Mouse (Mus musculus): ENCODE measurements around the gene Ecel1.

Gene Ecel1

DNA sequence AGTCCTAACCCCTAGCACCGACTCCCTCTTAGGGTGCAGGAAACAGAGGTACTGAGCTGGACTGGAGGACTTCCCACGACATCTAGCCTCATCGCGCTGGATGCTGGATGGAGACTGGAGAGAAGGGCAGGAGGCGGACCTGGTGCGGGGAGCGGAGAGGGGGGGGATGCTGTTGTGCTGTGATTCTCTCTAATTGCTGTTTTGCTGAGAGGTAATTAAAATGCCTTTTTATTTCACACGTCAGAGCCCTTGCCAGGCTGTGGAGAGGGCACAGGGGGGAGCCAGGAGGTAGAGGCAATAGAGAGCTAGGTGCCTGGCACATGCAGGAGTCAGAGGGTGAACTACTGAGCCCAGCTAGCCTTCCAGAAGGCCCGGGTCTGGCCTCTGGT, 8.5 kb upstream of the Ecel1 start:
- no peak for DNase-seq

DNA sequence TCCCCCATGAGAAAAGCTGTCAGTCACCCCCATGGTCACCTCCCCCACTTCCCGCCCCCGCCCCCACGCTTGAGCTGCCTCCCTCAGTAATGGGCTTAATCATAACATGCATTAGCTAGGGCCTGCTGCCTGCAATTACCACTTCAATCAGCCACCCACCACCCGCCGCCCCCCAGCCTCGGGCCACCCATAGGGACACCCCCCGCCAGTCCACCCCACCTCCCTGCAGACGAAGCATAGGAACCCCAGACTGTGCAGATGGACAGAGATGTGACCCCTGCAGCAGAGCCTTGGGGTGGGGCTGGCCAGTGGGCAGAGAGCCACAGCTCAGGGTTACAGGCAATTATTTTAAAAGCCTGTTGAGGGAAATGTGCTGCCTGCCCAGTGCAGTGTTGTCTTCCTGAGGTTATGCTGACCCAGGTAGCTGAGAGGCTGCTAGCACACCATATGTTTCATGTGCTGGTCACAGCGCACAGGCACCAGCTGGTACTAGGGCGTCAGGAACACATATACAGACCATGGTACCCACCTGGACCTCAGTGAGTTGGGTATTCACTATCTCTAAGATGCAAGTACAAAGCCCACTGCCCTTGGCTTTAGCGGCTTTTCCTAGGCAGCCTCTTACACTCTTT, 8.0 kb upstream of the Ecel1 start:
- DNase-seq = no peak

DNA sequence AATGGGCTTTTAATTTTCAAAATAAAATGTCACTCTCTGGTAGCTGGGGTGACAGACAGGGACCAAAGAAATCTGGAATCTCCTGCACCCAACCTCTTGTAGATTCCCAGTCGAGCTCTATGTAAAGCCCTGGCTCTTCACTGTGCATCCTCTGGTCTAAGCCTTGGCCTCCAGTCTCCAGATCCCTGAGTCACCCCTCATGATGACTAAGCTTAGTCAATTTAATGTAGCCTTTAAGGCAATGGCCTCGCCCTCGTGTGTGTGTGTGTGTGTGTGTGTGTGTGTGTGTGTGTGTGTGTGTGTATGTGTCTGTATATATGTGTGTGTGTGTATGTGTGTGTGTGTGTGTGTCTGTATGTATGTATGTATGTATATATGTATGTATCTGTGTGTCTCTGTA, 3.1 kb upstream of the Ecel1 start:
- DNase-seq = no peak

DNA sequence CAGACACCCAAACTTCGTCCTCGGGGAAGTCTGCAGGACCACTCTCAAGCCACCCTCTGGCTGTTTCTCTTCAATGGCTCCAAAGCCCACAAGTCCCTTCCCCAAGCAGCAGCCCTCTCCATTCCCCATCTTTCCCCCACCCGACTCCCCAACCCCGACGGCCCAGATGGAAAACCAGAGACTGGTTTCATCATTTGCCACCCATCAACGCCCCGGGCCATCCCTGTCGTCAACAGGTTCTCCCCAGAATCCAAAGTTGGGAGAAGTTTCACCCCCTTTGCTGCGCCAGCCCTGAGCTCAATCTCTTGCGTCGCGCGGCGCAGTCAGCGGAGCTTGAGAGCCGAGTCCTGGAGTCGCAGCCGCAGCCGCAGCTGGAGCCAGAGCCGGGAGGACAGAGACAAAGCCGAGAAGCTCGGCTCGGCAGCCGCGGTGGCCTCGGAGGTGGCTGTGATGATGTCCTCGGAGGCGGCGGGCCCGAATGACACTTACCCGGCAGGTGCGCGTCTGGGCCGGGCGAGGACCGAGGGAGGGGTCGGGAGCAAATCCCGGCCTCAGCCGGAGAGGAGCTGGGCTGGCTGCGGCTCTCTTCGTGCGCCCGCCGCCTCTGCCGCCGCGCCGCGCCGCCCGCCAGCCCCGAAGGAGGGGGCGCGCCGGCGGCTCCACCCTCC, 656 bp downstream of the Ecel1 start:
- DNase-seq = no peak

DNA sequence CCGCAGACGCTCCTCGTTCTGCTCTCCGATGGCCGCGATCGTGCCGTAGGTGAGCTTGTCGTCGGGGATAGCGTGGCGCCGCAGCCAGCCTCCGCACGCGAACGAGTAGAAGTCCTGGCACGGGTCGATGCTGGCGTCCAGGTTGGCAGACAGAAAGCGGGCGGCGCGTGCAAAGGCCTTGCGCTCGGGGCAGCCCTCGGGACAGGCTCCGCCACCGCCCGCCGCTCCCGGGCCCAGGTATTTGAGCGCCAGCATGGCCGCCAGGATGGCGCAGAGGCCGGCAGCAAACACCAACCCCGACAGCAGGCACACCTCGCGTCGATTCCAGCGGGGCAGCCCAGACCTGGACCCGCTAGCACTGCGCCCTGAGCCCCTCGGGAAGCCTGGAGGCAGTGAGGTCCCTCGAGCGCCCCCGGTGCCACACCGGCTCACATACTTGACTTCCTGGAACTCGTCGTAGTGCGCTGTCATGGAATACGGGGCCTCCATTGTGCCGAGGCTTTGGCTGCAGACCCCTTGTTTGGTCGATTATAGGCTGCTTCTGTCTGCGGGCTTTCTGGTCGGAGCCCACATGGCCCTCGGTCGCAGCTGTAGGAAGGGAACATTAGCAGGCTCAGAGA, 1.7 kb downstream of the Ecel1 start:
- DNase-seq = peak in 1 of 2 experiments; percentile 22

DNA sequence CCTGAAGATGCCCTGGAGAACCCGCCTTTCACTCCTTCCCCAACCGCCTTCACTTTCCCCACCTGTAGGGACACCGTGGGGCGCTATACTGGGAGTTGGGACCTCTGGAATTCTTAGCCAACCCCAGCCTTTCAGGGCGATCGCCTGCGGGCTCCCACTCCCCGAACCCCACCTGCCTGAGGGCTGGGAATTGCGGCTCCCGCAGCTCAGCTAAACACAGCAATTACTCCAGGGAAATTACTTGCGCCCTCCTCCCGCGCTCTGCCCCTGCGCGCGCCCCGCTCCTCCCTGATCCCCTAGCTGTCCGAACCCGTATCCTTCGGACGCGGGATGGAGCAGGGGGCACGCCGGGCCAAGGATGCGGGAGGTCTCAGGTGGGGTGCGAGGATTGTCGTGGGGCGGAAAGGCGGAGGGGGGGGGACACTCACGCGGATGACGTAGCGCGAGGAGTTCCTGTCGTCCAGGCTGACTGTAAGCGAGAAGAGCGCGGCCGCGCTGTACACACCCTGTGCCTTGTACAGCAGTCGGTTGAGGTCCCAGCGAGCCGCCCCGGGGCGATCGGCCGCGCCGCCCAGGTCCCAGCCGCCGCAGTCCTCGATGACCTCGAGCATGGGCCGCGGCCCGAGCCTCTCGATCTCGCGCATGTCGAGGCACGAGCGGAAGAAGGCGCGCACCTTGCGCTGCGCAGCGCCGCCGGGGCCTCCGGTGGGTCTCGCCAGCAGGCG, 2.4 kb downstream of the Ecel1 start:
- no peak for DNase-seq

DNA sequence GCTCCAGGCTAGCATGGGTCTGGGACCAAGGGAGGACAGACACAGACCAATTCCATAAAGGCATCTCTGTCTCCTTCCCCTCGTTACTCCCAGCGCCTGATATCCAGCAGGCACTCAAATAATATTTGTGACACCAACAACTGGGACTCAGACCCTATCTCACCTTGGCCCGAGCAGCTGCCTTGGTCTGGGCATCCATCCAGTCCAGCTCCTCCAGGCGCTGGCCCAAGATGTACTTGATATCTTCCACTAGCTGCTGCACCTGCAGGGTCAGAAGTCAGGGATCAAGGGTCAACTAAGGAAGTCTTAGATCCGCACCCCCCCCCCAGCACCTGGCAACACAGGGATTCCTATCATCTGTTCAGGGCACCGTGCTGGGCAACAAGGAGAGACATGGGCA, 5.0 kb downstream of the Ecel1 start:
- no peak for DNase-seq

DNA sequence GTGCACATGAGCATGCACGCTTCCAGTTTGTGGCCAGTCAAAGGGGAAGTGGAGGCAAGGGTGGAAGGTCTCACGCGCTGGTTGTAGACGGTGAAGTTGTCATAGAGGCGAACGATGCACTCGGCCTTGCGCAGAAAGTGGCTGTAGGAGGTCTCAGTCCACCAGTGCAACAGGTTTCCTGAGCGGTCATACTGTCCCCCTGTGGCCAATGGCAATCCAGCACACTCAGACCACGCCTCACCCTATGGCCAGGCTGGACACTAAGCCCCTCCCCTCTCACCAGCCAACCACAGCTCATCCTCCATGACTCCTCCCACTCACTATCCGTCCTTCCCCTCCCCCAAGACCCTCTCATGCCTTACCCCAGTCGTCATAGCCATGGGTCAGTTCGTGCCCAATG, 6.9 kb downstream of the Ecel1 start:
- no peak for DNase-seq

DNA sequence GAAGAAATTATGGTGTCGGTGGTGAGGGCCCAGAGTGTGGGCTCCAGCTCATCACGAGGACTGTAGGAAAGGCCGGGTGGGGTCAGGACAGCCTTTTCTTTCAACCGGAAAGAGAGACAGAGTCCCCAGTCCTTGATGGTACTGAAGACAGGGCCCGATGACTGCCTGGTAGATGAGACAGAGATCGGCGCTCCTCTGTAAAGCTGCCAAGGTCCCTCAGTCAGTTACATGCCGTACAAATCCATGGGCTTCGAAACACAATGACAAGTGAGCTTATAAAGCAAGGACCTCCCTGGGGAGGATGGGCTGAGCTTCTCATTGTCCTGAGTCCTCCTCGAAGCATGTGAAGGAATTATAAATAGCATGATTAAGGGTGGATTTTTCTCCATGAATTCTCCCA, 13.2 kb downstream of the Ecel1 start:
- no peak for DNase-seq

DNA sequence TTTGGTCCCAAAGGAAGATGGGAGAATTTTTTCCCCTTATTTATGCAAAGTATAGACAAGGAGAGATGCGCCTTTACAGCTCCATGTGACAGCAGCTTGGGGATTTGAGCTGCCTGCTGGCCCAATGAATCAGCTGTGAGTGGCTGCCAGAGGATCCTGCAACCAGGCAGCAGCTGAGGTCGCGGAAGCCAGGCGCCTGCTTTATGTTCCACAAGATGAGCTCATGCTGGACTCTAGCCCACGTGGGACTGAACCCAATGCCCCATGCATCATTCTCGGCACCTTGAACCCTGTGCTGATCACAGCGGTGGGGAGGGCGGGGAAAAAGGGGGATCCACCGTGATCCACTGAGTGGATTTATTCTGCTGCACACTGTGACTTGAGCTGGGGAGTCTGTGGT, 13.9 kb downstream of the Ecel1 start:
- no peak for DNase-seq

DNA sequence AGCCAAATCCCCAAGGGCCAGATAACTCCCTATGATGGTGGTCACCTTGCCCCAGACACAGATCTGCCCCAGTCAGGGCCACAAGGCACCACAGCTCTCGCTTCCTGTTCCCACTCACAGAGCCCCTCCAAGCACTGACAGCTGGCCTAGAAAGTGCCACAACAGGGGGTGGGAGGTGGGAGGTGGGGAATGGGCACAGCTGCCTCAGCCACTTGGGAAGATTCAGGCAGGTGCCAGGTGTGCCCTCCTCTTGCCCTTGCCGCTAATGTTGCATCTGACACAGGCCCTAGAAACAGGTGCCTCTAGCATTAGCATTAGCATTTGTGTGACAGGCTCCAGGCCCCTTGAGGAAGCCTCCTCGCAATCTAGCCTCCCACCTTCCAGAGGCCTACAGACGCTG, 14.8 kb downstream of the Ecel1 start:
- no peak for DNase-seq

DNA sequence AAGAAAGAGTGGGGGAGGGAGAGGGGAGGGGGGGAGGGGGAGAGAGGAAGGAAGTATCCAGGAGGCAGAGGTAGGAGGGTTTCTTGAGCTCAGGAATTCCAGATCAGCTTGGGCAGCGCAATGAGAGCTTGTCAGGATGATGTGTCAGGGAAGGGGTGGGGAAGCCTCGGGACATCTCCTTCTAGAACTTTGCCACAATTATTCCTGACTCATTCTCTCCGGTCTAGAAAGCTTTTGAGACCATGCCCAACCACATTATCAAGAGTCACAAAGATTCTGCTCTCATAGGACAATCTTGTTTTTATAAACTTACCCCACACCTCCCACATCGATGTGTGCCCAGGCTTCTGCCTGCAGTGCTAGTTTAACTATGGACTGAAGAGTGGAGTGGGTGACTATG, 24.5 kb downstream of the Ecel1 start:
- no peak for DNase-seq

DNA sequence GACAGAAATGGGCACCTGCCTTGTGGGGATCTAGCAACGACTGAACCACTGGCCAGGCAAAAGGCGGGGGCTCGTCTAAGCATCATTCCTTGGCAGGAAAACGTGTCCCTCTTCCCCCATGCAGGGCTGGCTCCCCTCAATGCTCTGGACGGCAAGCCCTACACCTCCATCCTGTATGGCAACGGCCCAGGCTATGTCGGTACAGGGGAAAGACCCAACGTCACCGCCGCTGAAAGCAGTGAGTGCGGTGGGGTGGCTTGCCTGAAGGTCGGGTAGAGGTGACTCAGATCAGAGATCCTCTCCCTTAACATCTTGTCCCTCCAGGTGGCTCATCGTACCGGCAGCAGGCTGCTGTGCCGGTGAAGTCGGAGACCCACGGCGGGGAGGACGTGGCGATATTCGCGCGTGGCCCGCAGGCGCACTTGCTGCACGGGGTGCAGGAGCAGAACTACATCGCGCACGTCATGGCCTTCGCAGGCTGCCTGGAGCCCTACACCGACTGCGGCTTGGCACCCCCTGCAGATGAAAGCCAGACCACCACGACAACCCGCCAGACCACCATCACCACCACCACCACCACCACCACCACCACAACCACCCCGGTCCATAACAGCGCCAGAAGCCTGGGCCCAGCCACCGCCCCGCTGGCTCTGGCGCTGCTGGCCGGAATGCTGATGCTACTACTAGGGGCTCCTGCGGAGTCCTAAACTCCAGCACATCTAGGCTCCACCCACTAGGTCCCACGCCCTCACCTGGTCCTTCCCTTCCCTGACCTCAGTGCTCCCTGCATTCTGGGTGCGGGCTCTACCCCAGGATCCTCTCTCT, 28.9 kb downstream of the Ecel1 start:
- DNase-seq = peak in 1 of 2 experiments; percentile 29

DNA sequence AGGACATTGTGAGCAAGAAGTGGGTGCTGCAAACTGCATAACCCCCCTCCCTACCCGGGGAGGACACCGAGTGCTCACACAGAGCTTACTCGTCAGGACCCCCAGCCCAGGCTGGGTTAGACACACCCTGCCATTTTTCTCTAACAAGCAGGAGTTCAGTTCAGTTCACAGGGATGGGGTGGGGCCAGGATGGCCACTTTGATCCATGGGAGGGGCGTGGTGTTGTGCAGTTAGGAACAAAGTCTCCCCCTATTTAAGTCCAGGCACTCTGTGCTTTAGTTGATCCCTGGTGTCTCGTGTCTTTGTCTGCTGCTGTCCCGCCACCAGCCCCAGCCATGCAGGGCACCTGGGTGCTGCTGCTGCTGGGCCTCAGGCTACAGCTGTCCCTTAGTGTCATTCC, 31.6 kb downstream of the Ecel1 start, which contains the start of gene Akp3:
TSS of gene Akp3 (plus strand) at position 301 of the 400 bp plus-strand sequence.
- DNase-seq = no peak

DNA sequence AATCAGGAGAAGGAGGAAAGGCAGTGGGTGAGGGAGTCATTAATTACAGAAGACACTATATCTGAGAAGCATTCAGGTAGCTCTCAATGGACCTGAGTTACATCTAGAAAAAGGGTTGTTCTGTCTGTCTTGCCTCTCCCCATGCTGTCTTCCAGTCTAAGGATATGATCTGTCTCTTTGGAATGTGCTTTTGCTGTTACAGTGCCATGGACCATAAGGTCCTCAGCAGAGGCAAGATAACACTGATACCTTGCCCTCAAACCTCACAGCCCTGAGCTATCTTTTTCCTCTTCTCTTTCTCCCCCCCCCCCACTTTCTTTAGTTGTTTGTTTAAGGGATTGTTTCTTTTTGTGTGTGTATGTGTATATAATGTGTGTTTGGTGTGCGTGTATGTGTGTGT, 41.5 kb downstream of the Ecel1 start:
- no peak for DNase-seq

DNA sequence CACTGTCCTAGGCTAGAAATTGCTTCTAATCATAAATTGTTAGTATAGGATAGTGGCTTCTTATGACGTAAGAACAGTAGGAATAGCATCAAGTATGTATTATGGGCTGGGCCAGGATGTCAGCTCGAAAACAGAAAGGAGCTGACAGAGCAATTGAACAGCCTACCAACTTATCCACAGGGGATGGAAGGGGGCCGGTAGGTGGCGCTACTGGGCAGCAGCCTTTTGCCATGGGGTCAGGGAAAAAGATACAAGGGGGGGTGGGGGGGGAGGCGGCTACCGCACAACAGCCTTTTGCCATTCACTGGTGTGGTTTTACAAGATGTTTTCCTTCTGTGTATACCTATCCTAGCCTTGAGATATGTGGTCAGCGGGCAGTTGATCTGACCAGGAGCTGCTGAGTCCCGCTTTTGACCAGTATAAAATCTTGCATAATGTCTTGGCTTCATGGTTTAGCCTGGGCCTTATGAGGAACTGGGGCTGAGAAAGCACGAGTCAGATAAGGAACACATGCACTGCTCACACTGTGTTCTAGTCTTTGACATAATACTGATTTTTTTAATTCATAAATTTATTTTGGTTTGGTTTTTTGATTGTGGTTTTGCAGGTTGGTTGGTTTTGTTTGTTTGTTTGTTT, 44.5 kb downstream of the Ecel1 start:
- peak; percentile 15 to 73 for DNase-seq

DNA sequence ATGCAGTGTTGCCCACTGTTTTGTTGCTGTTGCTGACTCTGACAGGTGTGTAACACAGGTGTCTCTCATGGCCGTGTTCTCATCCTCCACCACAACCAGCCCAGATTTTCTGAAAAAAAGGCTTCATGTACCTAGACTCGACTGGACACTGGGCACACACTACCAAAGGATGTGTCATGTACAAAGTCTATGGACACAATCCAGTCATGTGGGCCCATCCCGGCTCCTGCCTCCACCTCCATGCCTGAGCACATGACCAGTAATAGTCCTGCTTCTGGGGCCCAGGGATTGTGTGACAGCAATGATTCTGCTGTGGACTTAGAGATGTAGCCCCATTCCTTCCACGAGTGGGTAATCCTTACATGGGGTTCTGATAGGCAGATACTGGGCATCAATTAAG, 47.8 kb downstream of the Ecel1 start:
- DNase-seq = no peak

DNA sequence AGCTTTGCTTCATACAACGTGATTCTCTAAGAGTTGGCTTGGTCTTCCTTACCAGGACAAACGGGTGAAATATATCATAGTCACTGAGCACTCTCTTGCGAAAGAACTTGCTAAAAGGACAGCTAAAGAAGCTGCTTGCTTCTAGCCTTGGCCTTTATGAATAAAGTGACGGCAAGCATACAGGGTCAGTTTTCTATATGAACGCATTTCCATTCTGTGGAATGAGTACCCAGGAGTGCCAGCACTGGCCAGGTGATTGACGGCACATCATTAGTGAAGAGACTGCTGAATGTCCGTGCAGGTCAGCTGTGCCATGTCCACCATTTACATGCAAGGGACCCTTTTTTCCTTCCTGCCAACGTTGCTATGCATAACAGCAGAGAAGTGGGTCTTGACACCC, 49.8 kb downstream of the Ecel1 start:
- DNase-seq = no peak

DNA sequence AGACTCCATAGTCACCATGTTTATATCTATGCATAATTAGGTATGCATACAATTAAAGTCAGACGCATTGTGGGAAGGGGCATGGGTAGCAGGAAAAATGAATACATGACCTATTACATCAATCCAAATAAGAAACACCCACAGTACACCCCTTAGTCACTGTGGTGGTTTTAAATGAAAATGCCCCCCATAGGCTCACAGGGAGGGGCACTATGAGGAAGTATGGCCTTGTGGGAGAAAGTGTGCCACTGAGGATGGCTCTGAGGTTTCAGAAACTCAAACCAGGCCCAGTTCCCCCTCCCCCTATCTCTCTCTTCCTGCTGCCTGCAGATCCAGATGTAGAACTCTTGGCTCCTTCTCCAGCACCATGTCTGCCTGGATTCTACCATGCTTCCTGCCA, 52.4 kb downstream of the Ecel1 start:
- no peak for DNase-seq

DNA sequence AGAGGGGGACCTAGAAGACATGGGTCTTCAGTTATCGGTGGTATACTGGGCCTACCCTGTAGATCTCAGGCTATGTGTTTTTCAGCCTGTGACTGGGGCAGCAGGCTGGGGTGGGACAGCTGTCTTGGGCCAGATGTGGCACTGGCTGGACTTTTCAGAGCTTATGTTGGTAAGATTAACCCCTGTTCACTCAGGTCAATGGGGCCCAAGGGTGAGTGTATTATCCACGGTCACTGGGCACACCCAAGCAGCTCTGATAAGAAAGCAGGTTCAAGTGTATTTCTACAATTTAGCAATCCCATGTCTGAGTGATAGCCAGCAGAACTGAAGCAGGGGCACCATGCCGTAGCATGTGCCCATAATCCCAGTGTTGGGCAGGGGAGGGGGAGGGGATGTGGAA, 54.2 kb downstream of the Ecel1 start:
- DNase-seq = no peak

DNA sequence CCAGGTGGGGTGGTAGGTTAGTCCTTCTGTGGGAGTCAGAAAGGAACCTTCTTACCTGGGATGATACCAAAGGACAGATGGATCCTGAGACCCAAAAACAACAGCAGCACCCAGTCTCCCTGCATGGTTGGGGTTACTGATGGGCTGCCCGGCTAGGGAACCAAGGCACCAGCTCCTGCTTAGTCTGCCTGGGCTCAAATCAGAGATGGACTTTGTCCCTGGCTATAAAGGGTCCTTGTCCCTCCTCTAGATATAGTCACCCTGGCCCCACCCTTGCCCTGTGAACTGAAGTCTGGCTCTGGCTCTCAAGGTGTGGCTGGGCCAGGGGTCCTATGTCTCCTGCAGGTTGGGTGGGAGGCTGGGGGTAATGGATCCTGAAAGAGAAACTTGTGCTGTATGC, 54.9 kb downstream of the Ecel1 start, which contains the start of gene Alpi:
TSS of gene Alpi (minus strand) at position 196 of the 400 bp plus-strand sequence.
- DNase-seq = no peak

DNA sequence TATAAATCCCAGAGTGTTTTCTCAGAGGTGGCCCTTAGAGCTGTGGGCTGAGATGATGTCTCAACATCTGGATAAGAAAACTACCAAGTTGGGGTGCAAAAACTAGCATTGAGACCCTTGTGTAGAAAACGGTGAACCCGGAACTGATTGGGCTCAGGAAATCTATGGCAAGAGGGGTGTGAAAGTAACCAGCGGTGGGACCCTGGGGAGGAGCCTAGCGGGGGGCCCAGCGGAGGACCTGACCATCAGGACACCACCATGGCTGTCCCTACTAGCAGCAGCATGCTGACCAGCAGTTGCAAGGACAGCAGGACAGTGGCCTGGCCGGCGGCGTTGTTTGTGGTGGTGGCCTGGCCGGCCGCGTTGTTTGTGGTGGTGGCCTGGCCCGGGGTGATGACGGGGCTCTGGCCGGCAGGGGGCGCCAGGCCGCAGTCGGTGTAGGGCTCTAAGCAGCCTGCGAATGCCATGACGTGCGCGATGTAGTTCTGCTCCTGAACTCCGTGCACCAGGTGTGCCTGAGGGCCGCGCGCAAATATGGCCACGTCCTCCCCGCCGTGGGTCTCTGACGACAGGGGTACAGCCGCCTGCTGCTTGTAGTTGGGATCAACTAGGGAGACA, 57.9 kb downstream of the Ecel1 start:
- DNase-seq = peak; percentile 55 to 88
